Mouse (Mus musculus) G1E (cell line): Measurements from ENCODE around the gene Enox2. TPM values are rescaled to one million over a fixed set of nuclear protein-coding genes. Genes with fewer than 3 reads are reported as not detected.
"Not testable (repeated sequence)": the region's sequence is repeated elsewhere in the genome, so short reads cannot be mapped to it uniquely, and the experiment has no call there.

ENCODE experiments used
- ATAC-seq: 2 replicates; pipeline ENCODE4 v1.8.0; 2016; ENCODE audit warnings: mild to moderate bottlenecking; ENCODE audit not compliant: insufficient number of reproducible peaks, poor library complexity, low FRiP score, severe bottlenecking; ENCODE audit errors: extremely low read depth
- DNase-seq: peaks from one replicate; pipeline ENCODE4 v3.0.0; 2012; ENCODE audit warnings: low spot score
- H3K27me3 ChIP-seq: 2 replicates; pipeline ENCODE4 v1.6.1; 2012; ENCODE audit warnings: mild to moderate bottlenecking, low read length, inconsistent platforms; ENCODE audit not compliant: insufficient read depth
- H3K36me3 ChIP-seq: replicated peaks from 2 replicates; pipeline ENCODE3; 2012; ENCODE audit warnings: mild to moderate bottlenecking, inconsistent platforms
- H3K4me1 ChIP-seq: 2 replicates; pipeline ENCODE4 v1.6.1; 2012; ENCODE audit warnings: low read depth, low read length, inconsistent platforms, mixed read lengths; ENCODE audit not compliant: insufficient read depth
- H3K4me3 ChIP-seq: 2 replicates; pipeline ENCODE4 v1.5.1; 2012; ENCODE audit warnings: low read depth, mild to moderate bottlenecking, inconsistent platforms, low read length, moderate library complexity, mixed read lengths
- H3K9me3 ChIP-seq: replicated peaks from 2 replicates; pipeline ENCODE4 v1.6.1; 2012; ENCODE audit warnings: inconsistent platforms
- CTCF ChIP-seq: IDR thresholded peaks from 2 replicates; pipeline ENCODE4 v1.5.1; 2012; ENCODE audit warnings: low read depth, low read length, inconsistent platforms, mixed read lengths
- GATA1 ChIP-seq: IDR thresholded peaks from 2 replicates; pipeline ENCODE4 v1.6.1; 2012; ENCODE audit warnings: borderline replicate concordance, low read length, inconsistent platforms, mixed read lengths
- GATA2 ChIP-seq: IDR thresholded peaks from 2 replicates; pipeline ENCODE4 v1.6.1; 2012; ENCODE audit warnings: low read depth, low read length, inconsistent platforms, borderline replicate concordance
- POLR2AphosphoS5 ChIP-seq: IDR thresholded peaks from 2 replicates; pipeline ENCODE4 v1.6.1; 2012; ENCODE audit warnings: low read depth, low read length, inconsistent platforms; ENCODE audit not compliant: insufficient replicate concordance
- TAL1 ChIP-seq: conservative IDR thresholded peaks from 2 replicates; pipeline ENCODE4 v1.6.1; 2012; ENCODE audit warnings: low read depth, low read length, inconsistent platforms, mixed read lengths
- polyA plus RNA-seq: library from polyadenylated mRNA; stranded (reverse); fragments of >175 nt; gene quantifications from 2 replicates; pipeline ENCODE4 v1.2.3, GENCODE M21; 2012
- total RNA-seq, 2 experiments: library from RNA; stranded (forward) in 1 of 2; stranded (reverse) in 1 of 2; fragments of 200-1000 nt in 1 of 2; fragments of >200 nt in 1 of 2; fragmentation: Nextera tagmentation in 1 of 2; gene quantifications; 2 replicates each; pipeline ENCODE4 v1.2.3; 2014 to 2017

The Enox2 gene
- total and polyA plus RNA-seq, 3 experiments, result 0.23 to 2.3 (median 2.2) TPM

DNA sequence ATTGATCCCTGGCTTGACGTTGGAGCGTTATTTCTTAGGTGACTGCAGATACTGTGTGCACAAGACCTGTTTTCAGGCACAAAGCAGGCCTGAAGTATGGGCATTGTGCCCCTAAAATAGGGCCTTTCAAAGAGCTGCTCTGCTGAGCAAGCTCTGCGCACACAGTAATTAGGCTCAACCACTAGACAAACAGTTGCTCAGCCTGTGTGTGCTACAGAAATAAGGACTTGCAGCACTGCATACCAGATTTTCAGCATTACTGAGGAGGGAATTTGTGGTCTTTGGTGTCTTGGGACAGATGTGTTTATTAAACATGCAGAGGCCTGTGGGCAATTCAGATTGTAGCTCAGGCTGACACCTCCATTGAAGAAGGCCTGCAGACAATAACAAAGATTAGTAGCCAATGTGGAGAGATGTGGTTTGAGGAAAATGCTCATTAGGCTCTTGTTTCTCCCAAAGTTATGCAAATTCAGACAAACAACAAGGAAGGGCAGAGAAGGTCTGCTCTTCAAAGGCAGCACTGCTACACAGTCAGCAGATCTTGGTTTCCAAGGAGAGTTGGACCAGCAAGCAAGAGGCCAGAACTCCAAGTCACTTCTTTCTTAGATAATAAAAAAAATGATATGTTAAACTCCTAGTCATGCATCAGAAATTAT lies 163.2 kb downstream of the Enox2 start:
- Histone ChIP-seq H3K36me3 (no peaks in the 10 kb centered on the region), H3K4me1 (no peaks in the 10 kb centered on the region), H3K27me3 (no peaks in the 10 kb centered on the region), H3K4me3 (no peak overlapping the region), H3K9me3 (no peaks in the 10 kb centered on the region)
- DNase-seq (no peak), ATAC-seq (no peak)
- no peak for TF ChIP-seq POLR2AphosphoS5
- no peak for TF ChIP-seq TAL1
- no peak for TF ChIP-seq GATA1
- no peak for TF ChIP-seq GATA2
- no peak for TF ChIP-seq CTCF

DNA sequence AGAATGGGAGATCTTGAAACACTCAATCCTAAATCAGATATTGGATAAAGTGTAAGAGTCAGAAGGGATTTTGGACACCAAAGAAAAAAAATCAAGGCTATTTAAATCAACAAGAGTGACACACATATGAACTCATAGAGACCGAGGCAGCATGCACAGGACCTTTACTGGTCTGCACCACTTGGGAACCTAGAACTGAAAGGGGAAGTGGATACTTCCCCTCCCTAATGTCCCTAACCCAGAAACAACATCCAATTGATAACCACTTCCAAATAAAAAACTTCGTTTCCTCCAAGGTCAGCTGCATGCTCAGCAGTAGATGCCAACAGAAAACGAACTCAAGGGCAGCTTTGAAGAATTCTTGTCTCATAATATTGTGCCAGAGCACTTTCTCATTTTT lies 171.6 kb downstream of the Enox2 start:
- Histone ChIP-seq H3K9me3 (no peaks in the 10 kb centered on the region), H3K4me1 (no peaks in the 10 kb centered on the region), H3K4me3 (no peak overlapping the region), H3K36me3 (no peaks in the 10 kb centered on the region), H3K27me3 (no peaks in the 10 kb centered on the region)
- no peak for DNase-seq
- no peak for TF ChIP-seq CTCF
- no peak for TF ChIP-seq TAL1
- no peak for TF ChIP-seq GATA2
- TF ChIP-seq GATA1, result no peak
- TF ChIP-seq POLR2AphosphoS5, result no peak
- no peak for ATAC-seq

DNA sequence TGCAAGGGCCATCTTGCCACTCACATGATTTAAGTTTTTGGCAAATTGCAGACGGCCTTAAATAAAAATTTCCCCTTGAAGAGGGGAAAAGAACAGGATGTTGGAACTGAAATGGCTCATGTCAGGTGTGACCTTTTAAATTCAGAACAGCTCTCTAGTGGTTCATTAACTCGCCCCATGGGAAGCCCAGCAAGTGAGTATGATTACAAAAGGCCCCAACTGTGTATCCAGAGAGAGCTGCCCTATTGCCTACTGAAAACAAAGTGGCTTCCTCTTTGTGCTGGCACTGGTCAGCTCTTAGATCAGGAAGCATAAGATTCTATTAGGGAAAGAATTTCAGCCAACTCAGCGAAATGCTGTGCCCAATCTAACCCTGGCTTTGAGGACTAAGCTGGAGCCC lies 175.6 kb downstream of the Enox2 start:
- no peak for TF ChIP-seq TAL1
- TF ChIP-seq GATA2, result no peak
- no peak for TF ChIP-seq POLR2AphosphoS5
- TF ChIP-seq CTCF, result no peak
- no peak for TF ChIP-seq GATA1
- Histone ChIP-seq H3K9me3 (no peaks in the 10 kb centered on the region), H3K4me3 (no peak overlapping the region), H3K36me3 (no peaks in the 10 kb centered on the region), H3K4me1 (no peaks in the 10 kb centered on the region), H3K27me3 (no peaks in the 10 kb centered on the region)
- DNase-seq (no peak), ATAC-seq (no peak)

DNA sequence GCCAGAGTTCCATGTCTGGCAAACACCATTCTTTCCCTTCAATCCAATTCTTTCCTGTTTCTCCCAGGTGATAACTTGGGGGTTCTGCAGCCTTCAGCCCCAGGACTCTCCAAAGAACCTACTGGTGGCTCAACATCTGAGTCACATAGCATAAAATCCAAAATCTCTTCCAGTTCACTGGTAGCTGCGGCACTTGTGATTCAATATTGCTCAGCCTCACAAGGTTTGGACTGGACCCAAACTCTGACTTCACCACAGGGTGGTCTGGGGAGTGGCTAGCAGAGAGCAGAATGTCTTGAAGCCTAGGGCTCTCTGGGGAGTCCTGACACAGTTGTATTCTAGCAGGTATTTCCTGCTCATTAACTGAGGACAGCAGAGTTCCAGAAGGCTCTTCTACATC lies 187.5 kb downstream of the Enox2 start:
- not testable (repeated sequence) for DNase-seq, H3K9me3 ChIP-seq, ATAC-seq

GRCm38 (mm10) chrX:49096249-49096648 lies 191.8 kb downstream of the Enox2 start:
- H3K4me1 ChIP-seq, result no peaks in the 10 kb centered on the region

More for the DNA sequence above, 187.5 kb downstream of the Enox2 start:
- not testable (repeated sequence) for H3K36me3 ChIP-seq, H3K4me3 ChIP-seq, H3K4me1 ChIP-seq, H3K27me3 ChIP-seq

DNA sequence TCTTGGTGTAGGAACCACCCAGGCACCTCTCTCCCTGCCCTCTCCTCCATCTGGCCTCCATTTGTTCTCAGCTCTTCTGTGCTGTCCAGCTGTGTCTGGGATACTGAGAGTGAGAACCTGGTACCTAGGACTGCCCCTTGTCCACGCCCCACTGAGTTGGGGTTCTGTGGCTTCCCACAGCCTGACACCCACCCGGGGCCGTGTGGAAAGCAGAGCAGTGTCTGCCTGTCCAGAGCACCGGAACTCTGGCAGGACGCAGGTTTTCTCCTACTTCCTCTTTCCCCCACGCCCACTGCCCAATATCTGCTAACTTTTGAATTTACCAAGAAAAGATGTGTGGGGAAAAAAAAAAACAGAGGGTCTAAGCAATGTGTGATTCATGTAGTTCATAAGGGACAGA lies 213.0 kb downstream of the Enox2 start:
- Histone ChIP-seq H3K4me3 (no peak overlapping the region; the same call in 1 of the 2 replicates), H3K36me3 (no peaks in the 10 kb centered on the region), H3K9me3 (no peaks in the 10 kb centered on the region), H3K27me3 (no peaks in the 10 kb centered on the region), H3K4me1 (peaks cover 5% of the 10 kb centered on the region)
- TF ChIP-seq TAL1 (no peak), POLR2AphosphoS5 (no peak), CTCF (no peak), GATA2 (no peak), GATA1 (no peak)
- DNase-seq (no peak), ATAC-seq (no peak)

More at GRCm38 (mm10) chrX:49096249-49096648, 191.8 kb downstream of the Enox2 start:
- DNase-seq, result no peak
- Histone ChIP-seq H3K36me3 (no peaks in the 10 kb centered on the region), H3K4me3 (no peak overlapping the region), H3K27me3 (no peaks in the 10 kb centered on the region), H3K9me3 (no peaks in the 10 kb centered on the region)
- no peak for ATAC-seq
- TF ChIP-seq GATA2 (no peak), POLR2AphosphoS5 (no peak), GATA1 (no peak)

DNA sequence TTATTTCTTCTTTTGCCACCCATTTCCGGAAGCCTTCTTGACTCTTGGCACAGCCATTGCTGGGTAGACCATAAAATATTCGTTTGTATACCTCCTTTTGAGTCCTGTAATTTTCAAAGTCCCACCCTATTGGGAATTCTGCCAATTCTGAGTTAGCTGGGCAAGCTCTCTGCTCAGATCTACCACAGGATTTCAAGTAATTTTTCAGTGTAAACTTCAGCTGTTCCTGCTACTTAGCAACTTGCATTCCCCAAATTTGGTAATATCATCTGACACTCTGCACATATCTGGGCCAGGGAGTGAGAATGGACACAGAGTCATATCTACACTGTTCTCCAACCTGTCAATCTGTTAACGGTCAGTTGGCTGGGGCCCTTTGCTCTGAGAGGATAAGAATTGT lies 214.5 kb downstream of the Enox2 start:
- DNase-seq, result no peak

More for the DNA sequence above, 214.5 kb downstream of the Enox2 start:
- no peak overlapping the region for H3K4me3 ChIP-seq
- no peak for TF ChIP-seq GATA2
- TF ChIP-seq POLR2AphosphoS5, result no peak
- TF ChIP-seq GATA1, result no peak
- no peak for TF ChIP-seq CTCF
- TF ChIP-seq TAL1, result no peak
- H3K9me3 ChIP-seq, result no peaks in the 10 kb centered on the region
- no peaks in the 10 kb centered on the region for H3K27me3 ChIP-seq
- peaks cover 5% of the 10 kb centered on the region for H3K4me1 ChIP-seq
- no peak for ATAC-seq
- no peaks in the 10 kb centered on the region for H3K36me3 ChIP-seq
